Mouse (Mus musculus) central nervous system, embryonic 11.5 days (tissue): Measurements from ENCODE around the gene Kctd20. TPM values are rescaled to one million over a fixed set of nuclear protein-coding genes. Genes with fewer than 3 reads are reported as not detected.

Source experiments
- polyA plus RNA-seq: library from polyadenylated mRNA; depleted of rRNA; stranded (reverse); fragments of >200 nt; gene quantifications from 2 replicates; pipeline ENCODE4 v1.2.3, GENCODE M21; 2012; rRNA removed

The Kctd20 gene
- polyA plus RNA-seq = 58.9 and 69.2 TPM in 2 replicates

DNA sequence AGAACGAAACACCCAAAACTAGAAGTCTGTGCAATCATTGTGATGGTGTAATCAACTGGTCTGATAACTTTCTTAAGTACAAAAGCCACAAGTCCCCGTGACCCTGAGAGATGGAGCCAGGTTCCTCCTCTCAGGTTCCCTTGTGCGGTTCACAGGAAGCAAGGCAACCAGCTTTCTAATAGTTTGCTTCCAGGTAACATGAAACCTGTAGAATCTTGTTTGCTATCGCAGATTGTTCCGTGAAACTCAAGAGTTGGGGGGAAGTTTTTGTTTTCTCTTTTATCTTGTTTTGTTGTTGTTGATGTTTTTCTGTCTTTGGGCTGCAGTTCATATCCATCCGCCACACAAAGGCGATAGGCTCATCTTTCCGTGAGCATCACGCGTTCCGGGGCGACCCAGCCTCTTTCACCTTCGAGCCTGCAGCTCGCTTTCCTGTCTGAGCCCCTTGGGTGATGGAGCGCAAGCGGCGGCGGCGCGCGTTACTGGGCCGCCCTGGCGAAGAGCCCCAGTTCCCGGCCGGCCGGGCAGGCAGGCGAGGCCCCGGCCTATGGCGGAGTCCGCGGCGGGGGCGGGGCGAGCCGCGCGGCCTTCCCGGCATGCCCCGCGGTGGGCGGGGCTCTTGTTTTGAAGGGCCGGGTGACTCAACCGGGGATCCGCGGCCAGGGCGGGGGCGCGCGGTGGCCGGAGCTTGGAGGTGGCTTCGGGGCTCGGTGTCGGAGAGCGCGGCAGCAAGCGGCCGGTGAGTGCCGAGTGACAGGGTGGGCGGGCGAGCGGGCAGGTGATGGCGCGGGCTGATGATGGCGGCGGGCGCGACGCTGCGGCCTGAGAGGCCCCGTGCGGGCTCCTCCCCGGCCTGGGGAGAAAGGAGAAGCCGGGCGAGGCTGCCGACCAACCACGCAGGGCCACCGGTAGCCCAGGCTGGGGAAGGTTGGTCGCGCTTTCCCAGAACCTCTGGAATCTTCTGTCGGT is at the start of gene Kctd20:
Gene Kctd20, plus strand, starts transcription at position 120 of the 969 bp plus-strand sequence.

DNA sequence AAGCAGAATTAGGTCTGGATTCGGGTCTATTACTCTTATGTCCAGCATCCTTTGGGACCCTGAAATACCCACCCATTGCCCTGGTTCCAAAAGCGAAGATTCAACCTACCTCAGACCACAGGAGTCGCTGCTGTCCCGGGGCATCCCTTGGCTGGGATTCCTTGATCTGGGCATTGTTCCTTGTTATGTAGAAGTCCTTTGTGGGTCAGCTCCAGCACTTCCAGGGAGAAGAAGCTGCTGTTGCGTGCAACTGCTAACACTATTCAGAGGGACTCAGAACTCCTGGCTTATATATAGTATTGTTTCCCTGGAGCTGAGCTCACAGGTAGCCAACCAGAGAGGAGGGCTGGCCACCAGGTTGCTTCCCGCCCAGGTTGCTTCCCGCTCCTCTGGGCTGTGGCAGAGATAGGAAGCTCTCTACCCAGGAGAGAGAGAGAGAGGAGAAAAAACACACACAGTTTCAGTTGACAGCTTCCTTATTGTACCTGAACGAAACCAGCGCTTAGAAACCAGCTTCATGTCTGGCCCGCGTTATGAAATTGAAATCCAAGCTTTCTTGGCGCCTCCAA is 36.6 kb upstream of the Kctd20 start, which contains the start of gene 4930539E08Rik:
Gene 4930539E08Rik, minus strand, starts transcription at position 265 of the 569 bp plus-strand sequence.

DNA sequence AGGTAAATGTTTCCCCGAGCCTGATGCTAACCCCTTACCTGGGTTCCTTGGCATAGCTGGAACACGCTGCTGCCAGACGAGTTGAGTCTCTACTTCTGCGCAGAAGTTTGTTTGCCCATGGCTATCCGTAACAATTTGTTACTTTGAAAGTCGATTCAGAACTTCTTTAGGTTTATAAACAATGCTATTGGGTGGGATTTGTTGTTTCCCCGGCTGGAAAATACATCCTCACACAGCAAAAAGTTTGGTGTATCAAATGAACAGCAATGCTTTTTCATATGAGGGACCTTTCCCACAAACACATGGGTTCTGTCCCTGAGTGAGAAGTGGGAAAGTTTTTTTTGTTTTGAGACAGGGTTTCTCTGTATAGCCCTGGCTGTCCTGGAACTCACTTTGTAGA is 8.0 kb upstream of the Kctd20 start, which contains the start of gene Pxt1:
Gene Pxt1, minus strand, starts transcription at position 101 of the 400 bp plus-strand sequence.

DNA sequence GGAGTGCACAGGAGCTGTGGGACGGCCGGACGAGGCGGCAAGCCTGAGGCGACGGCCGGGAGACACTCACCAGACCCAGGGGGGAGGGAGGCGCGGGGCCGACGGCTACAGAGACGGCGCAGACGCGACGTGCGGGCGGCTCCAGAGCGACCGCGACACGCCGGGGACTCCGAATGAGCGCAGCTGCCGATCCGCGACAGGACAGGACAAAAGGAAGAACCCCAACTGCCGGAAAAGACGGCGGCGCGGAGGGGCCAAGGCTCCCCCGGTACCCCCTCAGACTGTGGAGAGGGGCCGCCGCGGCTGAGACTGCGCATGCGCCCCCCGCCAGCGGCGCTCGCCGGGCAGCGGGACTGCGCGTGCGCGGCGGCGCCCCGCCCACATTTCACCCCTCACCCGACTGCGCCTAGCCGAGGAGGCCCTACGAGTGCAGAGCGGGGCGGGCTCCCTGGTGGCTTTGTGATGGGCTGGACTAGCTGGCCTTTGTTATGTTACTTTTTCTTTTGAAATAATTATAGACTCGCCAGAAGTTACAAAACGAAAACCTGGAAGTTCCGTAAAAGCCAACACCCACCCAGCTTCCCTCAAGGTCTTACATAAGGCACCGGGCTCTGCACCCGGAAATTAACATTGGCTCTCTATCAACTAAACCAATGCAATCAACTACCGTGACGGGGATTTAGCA is 56.0 kb downstream of the Kctd20 start, which contains the start of gene Stk38:
Gene Stk38, minus strand, starts transcription at position 355 of the 685 bp plus-strand sequence.

Other genes with a start within 250 kb of the Kctd20 start
- 0.64 and 0.91 TPM in 2 replicates for gene AC170998.1, start 225.9 kb upstream of the Kctd20 start, polyA plus RNA-seq
- gene Mapk13, start 182.7 kb upstream of the Kctd20 start, polyA plus RNA-seq = 1.8 and 3.6 TPM in 2 replicates
- 59.1 and 59.8 TPM in 2 replicates for gene Brpf3, start 150.9 kb upstream of the Kctd20 start, polyA plus RNA-seq
- 0.01 and 0.05 TPM in 2 replicates for gene Pnpla1, start 93.5 kb upstream of the Kctd20 start, polyA plus RNA-seq
- 0.14 and 0.17 TPM in 2 replicates for gene 4930539E08Rik, start 36.6 kb upstream of the Kctd20 start, polyA plus RNA-seq
- gene Pxt1, start 8.1 kb upstream of the Kctd20 start, polyA plus RNA-seq = 0.14 TPM in 1 of 2 replicates, not detected in the other
- gene Stk38, start 56.0 kb downstream of the Kctd20 start, polyA plus RNA-seq = 124 and 144 TPM in 2 replicates
- 538 and 581 TPM in 2 replicates for gene Srsf3, start 80.7 kb downstream of the Kctd20 start, polyA plus RNA-seq
- 16.1 and 17.5 TPM in 2 replicates for gene Cdkn1a, start 139.0 kb downstream of the Kctd20 start, polyA plus RNA-seq
- gene Rab44, start 162.2 kb downstream of the Kctd20 start, polyA plus RNA-seq = 0.71 and 3.1 TPM in 2 replicates